In genomic region chr12:105955764-105956290, GRCm38 (mm10) we compare ENCODE assay signal across 11 mouse cellular contexts. TPM values are rescaled to one million over a fixed set of nuclear protein-coding genes. Genes with fewer than 3 reads are reported as not detected.
A peak's percentile ranks its signal among the peaks of the same experiment; 100 is the strongest.
DNase-seq lines count a peak whose midpoint lies in the region; ATAC-seq lines count a peak whose summit lies in the region.
"Had no signal": no experiment of that assay in that cellular context is flagged by ENCODE, and none has a peak within 500 bp of the region (broad histone marks: within the 10 kb centered on the region; RNA-seq: fewer than 3 reads in every experiment).

No protein-coding gene starts in this region.

- H3K27ac ChIP-seq in hindbrain, embryonic 15.5 days (replicated peaks), result no peak overlapping the region
- H3K27ac ChIP-seq in kidney, embryonic 15.5 days, result no peak overlapping the region
- H3K27ac ChIP-seq: embryonic facial prominence, embryonic 15.5 days had no signal

- peak; percentile 16 for DNase-seq in kidney, postnatal 10 days
- DNase-seq in kidney, adult 11 months, result no peak
- peak; percentile 25 for DNase-seq in Muller cell, postnatal 12 days (ENCODE audit: inconsistent ontology term)
- peak; percentile 79 for DNase-seq in adipocyte (ENCODE audit: low spot score)
- no peak for DNase-seq in kidney, postnatal 36 days
- DNase-seq: layer of hippocampus, adult 9-11 months had no signal

- H3K4me3 ChIP-seq in hindbrain, embryonic 15.5 days, result no peak overlapping the region
- H3K4me3 ChIP-seq in kidney, embryonic 15.5 days (replicated peaks), result no peak overlapping the region
- H3K4me3 ChIP-seq: embryonic facial prominence, embryonic 15.5 days had no signal

- H3K9ac ChIP-seq in hindbrain, embryonic 15.5 days, result no peak overlapping the region
- no peak overlapping the region for H3K9ac ChIP-seq in kidney, embryonic 15.5 days
- H3K9ac ChIP-seq: embryonic facial prominence, embryonic 15.5 days had no signal

- H3K27me3 ChIP-seq in hindbrain, embryonic 15.5 days, result no peaks in the 10 kb centered on the region
- H3K27me3 ChIP-seq in kidney, embryonic 15.5 days, result peaks cover 27% of the 10 kb centered on the region

- ATAC-seq in hindbrain, embryonic 15.5 days (ENCODE audit: low FRiP score, low read depth), result peak; percentile 34; the same call in 1 of the 2 replicates
- ATAC-seq in megakaryocyte-erythroid progenitor cell, adult 5-6 weeks (replicated peaks; ENCODE audit: low FRiP score, low TSS enrichment, poor library complexity, severe bottlenecking), result no peak
- no peak for ATAC-seq in kidney, embryonic 15.5 days (replicated peaks; ENCODE audit: low FRiP score)
- ATAC-seq: lung, postnatal 0 days had no signal

- 41% methylated on average over 1 of the region's 1 CpGs for WGBS in hindbrain, embryonic 15.5 days
- 81% methylated on average over 1 of the region's 1 CpGs for WGBS in kidney, embryonic 15.5 days

- H3K4me2 ChIP-seq in hindbrain, embryonic 15.5 days, result no peak overlapping the region
- no peak overlapping the region for H3K4me2 ChIP-seq in kidney, embryonic 15.5 days
- H3K4me2 ChIP-seq: embryonic facial prominence, embryonic 15.5 days had no signal

- H3K36me3 ChIP-seq in hindbrain, embryonic 15.5 days, result no peaks in the 10 kb centered on the region
- H3K36me3 ChIP-seq in kidney, embryonic 15.5 days, result no peaks in the 10 kb centered on the region
- H3K36me3 ChIP-seq: embryonic facial prominence, embryonic 15.5 days had no signal

- no peaks in the 10 kb centered on the region for H3K9me3 ChIP-seq in hindbrain, embryonic 15.5 days
- H3K9me3 ChIP-seq in kidney, embryonic 15.5 days (replicated peaks), result no peaks in the 10 kb centered on the region
- H3K9me3 ChIP-seq: embryonic facial prominence, embryonic 15.5 days had no signal

- H3K4me1 ChIP-seq in hindbrain, embryonic 15.5 days (replicated peaks), result peaks cover 11% of the 10 kb centered on the region
- 0 out of 2 replicates have a peak, but pooled peaks cover under 1% of the 10 kb centered on the region for H3K4me1 ChIP-seq in kidney, embryonic 15.5 days

RNA-seq across cellular contexts. Expression of gene Vrk1, which starts 54.2 kb away (rescaled TPM):
- 30.6 and 31.8 TPM in 2 replicates for polyA plus RNA-seq in hindbrain, embryonic 15.5 days (2015; fragmentation: Nextera tagmentation; extraction: Ambion mirVana)
- 72.5 and 90.8 TPM in 2 replicates for total RNA-seq in megakaryocyte-erythroid progenitor cell, adult 5-6 weeks (2014; fragmentation: Nextera tagmentation)
- 149 and 178 TPM in 2 replicates for total RNA-seq in megakaryocyte-erythroid progenitor cell, adult 5-6 weeks (2017)
- 71.3 and 77.7 TPM in 2 replicates for polyA plus RNA-seq in kidney, embryonic 15.5 days (2015; fragmentation: Nextera tagmentation; extraction: Ambion mirVana)

Comparison
In these comparisons a context has a peak if more than half of its experiments do, and no peak if none do; other contexts are left out.
1. DNase-seq: peak in kidney, postnatal 10 days (single experiment), Muller cell, postnatal 12 days (single experiment) and adipocyte (single experiment); none in kidney, adult 11 months (single experiment) and kidney, postnatal 36 days (0 of 2).